ENCODE assay signal across 15 mouse cellular contexts in genomic region chr5:35691246-35691645, GRCm38 (mm10). TPM values are rescaled to one million over a fixed set of nuclear protein-coding genes. Genes with fewer than 3 reads are reported as not detected.
DNase-seq lines count a peak whose midpoint lies in the region; ATAC-seq lines count a peak whose summit lies in the region.
"Had no signal": no experiment of that assay in that cellular context is flagged by ENCODE, and none has a peak within 500 bp of the region (broad histone marks: within the 10 kb centered on the region; RNA-seq: fewer than 3 reads in every experiment).

No protein-coding gene starts in this region.

- H3K27me3 ChIP-seq in heart, embryonic 12.5 days (replicated peaks) = peaks cover 20% of the 10 kb centered on the region; the same call in 1 of the 2 replicates
- H3K27me3 ChIP-seq in lung, embryonic 16.5 days (ENCODE audit: control insufficient read depth, insufficient read depth, low read depth, low read length) = no peaks in the 10 kb centered on the region; the same call in 1 of the 2 replicates
- H3K27me3 ChIP-seq in stomach, embryonic 15.5 days (replicated peaks) = no peaks in the 10 kb centered on the region
- H3K27me3 ChIP-seq: liver, embryonic 12.5 days; neural tube, embryonic 13.5 days had no signal

- H3K4me1 ChIP-seq in heart, embryonic 12.5 days (replicated peaks) = peaks cover 61% of the 10 kb centered on the region
- peaks cover 34% of the 10 kb centered on the region for H3K4me1 ChIP-seq in lung, embryonic 16.5 days (replicated peaks; ENCODE audit: control insufficient read depth, insufficient read depth, low read length)
- H3K4me1 ChIP-seq in stomach, embryonic 15.5 days = peaks cover 24% of the 10 kb centered on the region

- peak; percentile 35 to 43 for DNase-seq in cerebellum, postnatal 10 days
- no peak for DNase-seq in cerebellum, adult 8-10 months
- no peak for DNase-seq in heart, postnatal 36 days
- DNase-seq in lung, adult 18-20 months = no peak
- DNase-seq in left cerebral cortex, adult 18-20 months (ENCODE audit: low spot score in 2 of 2) = no peak
- DNase-seq: kidney, postnatal 25 days; thymus, postnatal 4 days had no signal

- H3K36me3 ChIP-seq in heart, embryonic 12.5 days = no peaks in the 10 kb centered on the region
- no peaks in the 10 kb centered on the region for H3K36me3 ChIP-seq in lung, embryonic 16.5 days (ENCODE audit: control insufficient read depth, insufficient read depth, low read length)
- H3K36me3 ChIP-seq in stomach, embryonic 15.5 days = no peaks in the 10 kb centered on the region
- H3K36me3 ChIP-seq: G1E; liver, embryonic 12.5 days; neural tube, embryonic 13.5 days had no signal

- no peak overlapping the region for H3K4me3 ChIP-seq in heart, embryonic 12.5 days
- H3K4me3 ChIP-seq in lung, embryonic 16.5 days (ENCODE audit: low read length) = no peak overlapping the region
- H3K4me3 ChIP-seq in stomach, embryonic 15.5 days (replicated peaks) = no peak overlapping the region
- H3K4me3 ChIP-seq: liver, embryonic 12.5 days; neural tube, embryonic 13.5 days had no signal

- peak overlapping the region; percentile 28; the same call in 1 of the 2 replicates for H3K27ac ChIP-seq in heart, embryonic 12.5 days (ENCODE audit: poor library complexity, severe bottlenecking)
- 0 out of 2 replicates have a peak overlapping the region, but pooled peaks have one; percentile 31 for H3K27ac ChIP-seq in lung, embryonic 16.5 days (ENCODE audit: low read length)
- H3K27ac ChIP-seq in stomach, embryonic 15.5 days = peak overlapping the region; percentile 31; the same call in 1 of the 2 replicates
- H3K27ac ChIP-seq: liver, embryonic 12.5 days; neural tube, embryonic 13.5 days had no signal

- no peak for ATAC-seq in heart, embryonic 12.5 days (ENCODE audit: insufficient number of reproducible peaks, low FRiP score)
- ATAC-seq in lung, embryonic 16.5 days (ENCODE audit: low read depth) = peak; percentile 29
- peak; percentile 7; the same call in 1 of the 2 replicates for ATAC-seq in stomach, embryonic 15.5 days (ENCODE audit: insufficient read depth, low FRiP score, low read depth)
- ATAC-seq: CD4-positive, CD25-positive, alpha-beta regulatory T cell, adult 4 months; liver, embryonic 12.5 days had no signal

- no peaks in the 10 kb centered on the region for H3K9me3 ChIP-seq in heart, embryonic 12.5 days (replicated peaks)
- no peaks in the 10 kb centered on the region for H3K9me3 ChIP-seq in lung, embryonic 16.5 days (ENCODE audit: control insufficient read depth, low read length)
- no peaks in the 10 kb centered on the region for H3K9me3 ChIP-seq in stomach, embryonic 15.5 days
- H3K9me3 ChIP-seq: G1E; liver, embryonic 12.5 days; neural tube, embryonic 13.5 days had no signal

- intact Hi-C loops in heart, postnatal 36 days (cut with DNase I) = no loop called here

- no peak overlapping the region for H3K4me2 ChIP-seq in heart, embryonic 12.5 days
- H3K4me2 ChIP-seq in lung, embryonic 16.5 days (ENCODE audit: low read depth, low read length) = no peak overlapping the region
- H3K4me2 ChIP-seq in stomach, embryonic 15.5 days = no peak overlapping the region
- H3K4me2 ChIP-seq: liver, embryonic 12.5 days; midbrain, embryonic 11.5 days; neural tube, embryonic 13.5 days had no signal

- 30% methylated on average over 11 of the region's 11 CpGs for WGBS in heart, embryonic 12.5 days
- 19% methylated on average over 11 of the region's 11 CpGs for WGBS in lung, embryonic 16.5 days
- 30% methylated on average over 11 of the region's 11 CpGs for WGBS in stomach, embryonic 15.5 days

- H3K9ac ChIP-seq in heart, embryonic 12.5 days = no peak overlapping the region
- H3K9ac ChIP-seq in lung, embryonic 16.5 days (ENCODE audit: low read length) = no peak overlapping the region; the same call in 1 of the 2 replicates
- H3K9ac ChIP-seq in stomach, embryonic 15.5 days = no peak overlapping the region
- H3K9ac ChIP-seq: liver, embryonic 12.5 days; neural tube, embryonic 13.5 days had no signal

RNA-seq across cellular contexts. Expression of gene Htra3, which starts 11.7 kb away (rescaled TPM):
- polyA plus RNA-seq in heart, embryonic 12.5 days (2016; fragmentation: Nextera tagmentation; extraction: Ambion mirVana) = 4.3 and 4.8 TPM in 2 replicates
- 100 to 1,000 TPM; 105 to 136 TPM for total RNA-seq in heart, postnatal 36 days (2021)
- 36.9 and 37.9 TPM in 2 replicates for polyA plus RNA-seq in lung, embryonic 16.5 days (2015; fragmentation: Nextera tagmentation; extraction: Ambion mirVana)
- polyA plus RNA-seq in stomach, embryonic 15.5 days (2015; fragmentation: Nextera tagmentation; extraction: Ambion mirVana) = 54.7 and 54.9 TPM in 2 replicates
- total RNA-seq in left cerebral cortex, adult 18-20 months (2021) = 1 to 10 TPM; 5.0 to 7.4 TPM
- total RNA-seq: G1E had no signal
- polyA plus RNA-seq: CD4-positive, CD25-positive, alpha-beta regulatory T cell, adult 4 months; G1E had no signal

RNA-seq across cellular contexts. Expression of gene Sh3tc1, which starts 48.5 kb away (rescaled TPM):
- polyA plus RNA-seq in heart, embryonic 12.5 days (2016; fragmentation: Nextera tagmentation; extraction: Ambion mirVana) = 10.0 and 10.4 TPM in 2 replicates
- 1 to 10 TPM; 7.0 to 9.9 TPM for total RNA-seq in heart, postnatal 36 days (2021)
- polyA plus RNA-seq in lung, embryonic 16.5 days (2015; fragmentation: Nextera tagmentation; extraction: Ambion mirVana) = 15.3 and 16.8 TPM in 2 replicates
- 6.5 and 7.4 TPM in 2 replicates for polyA plus RNA-seq in stomach, embryonic 15.5 days (2015; fragmentation: Nextera tagmentation; extraction: Ambion mirVana)
- 1 to 10 TPM; 2.4 to 2.6 TPM for total RNA-seq in left cerebral cortex, adult 18-20 months (2021)

Comparison
In these comparisons a context has a peak if more than half of its experiments do, and no peak if none do; other contexts are left out.
1. DNase-seq: peak in cerebellum, postnatal 10 days (2 of 2); none in cerebellum, adult 8-10 months (single experiment), heart, postnatal 36 days (0 of 2), lung, adult 18-20 months (0 of 2) and left cerebral cortex, adult 18-20 months (0 of 2).
2. Peak in every context shown above with its lines, with median percentiles within 50 percentile points of each other: H3K27ac ChIP-seq.